Mouse (Mus musculus): ENCODE measurements around the gene Rbfox2.

GRCm38 (mm10) chr15:77306547-77307261 lies at the start of gene Rbfox2:
- TF ChIP-seq CTCF (IDR thresholded peaks at IDR 0.05; ENCODE audit: extremely low read depth, insufficient read length, insufficient replicate concordance, low read depth, low read length) (no peak), POLR2A (IDR thresholded peaks at IDR 0.05; ENCODE audit: low read depth, low read length) (no peak)

Data from small intestine, adult 2 months (tissue).